Mouse (Mus musculus) brain, embryonic 14.5 days (tissue): ENCODE results near the gene Slc1a1. TPM values are rescaled to one million over a fixed set of nuclear protein-coding genes. Genes with fewer than 3 reads are reported as not detected.

Source experiments
- DNase-seq: peaks from one replicate; pipeline ENCODE4 v3.0.0-alpha.2; 2011; ENCODE audit warnings: low read depth
- CTCF ChIP-seq: fragments of 200-500 bp; IDR thresholded peaks from 2 replicates; pipeline ENCODE4 v1.5.1; 2012; ENCODE audit warnings: inconsistent platforms, mild to moderate bottlenecking, moderate library complexity, borderline replicate concordance; ENCODE audit not compliant: insufficient read depth, insufficient read length; ENCODE audit errors: extremely low read depth
- POLR2A ChIP-seq: fragments of 200-500 bp; IDR thresholded peaks from 2 replicates; pipeline ENCODE4 v1.6.1; 2012; ENCODE audit warnings: mild to moderate bottlenecking, inconsistent platforms, borderline replicate concordance; ENCODE audit not compliant: poor library complexity, insufficient read depth, insufficient read length, severe bottlenecking; ENCODE audit errors: extremely low read depth
- polyA plus RNA-seq: library from polyadenylated mRNA; depleted of rRNA; stranded (reverse); fragments of >200 nt; gene quantifications from 2 replicates; pipeline ENCODE4 v1.2.3, GENCODE M21; 2012; rRNA removed

Slc1a1 gene
- polyA plus RNA-seq, 1 experiment: 22.2 TPM

DNA sequence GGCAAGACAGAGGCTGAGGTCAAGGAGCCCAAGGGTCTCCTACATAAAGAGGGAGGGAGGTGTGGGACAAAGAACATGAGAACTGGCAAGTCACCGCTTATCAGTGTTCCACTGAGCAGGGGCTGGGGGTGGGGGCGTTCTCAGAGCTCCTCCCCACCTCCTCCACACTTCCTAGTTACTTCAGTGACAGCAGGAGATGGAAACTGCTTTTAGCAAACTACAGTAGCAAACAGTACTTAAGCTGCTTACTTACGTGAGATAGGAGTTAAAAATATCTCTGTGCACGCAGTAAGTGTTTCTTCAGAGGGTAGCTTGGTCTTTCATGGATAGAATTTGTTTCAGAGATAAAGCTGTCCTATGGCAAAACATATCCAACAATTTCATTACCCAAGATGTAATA is 92.5 kb downstream of the Slc1a1 start:
- TF ChIP-seq POLR2A (no peak), CTCF (no peak)
- DNase-seq: no peak

DNA sequence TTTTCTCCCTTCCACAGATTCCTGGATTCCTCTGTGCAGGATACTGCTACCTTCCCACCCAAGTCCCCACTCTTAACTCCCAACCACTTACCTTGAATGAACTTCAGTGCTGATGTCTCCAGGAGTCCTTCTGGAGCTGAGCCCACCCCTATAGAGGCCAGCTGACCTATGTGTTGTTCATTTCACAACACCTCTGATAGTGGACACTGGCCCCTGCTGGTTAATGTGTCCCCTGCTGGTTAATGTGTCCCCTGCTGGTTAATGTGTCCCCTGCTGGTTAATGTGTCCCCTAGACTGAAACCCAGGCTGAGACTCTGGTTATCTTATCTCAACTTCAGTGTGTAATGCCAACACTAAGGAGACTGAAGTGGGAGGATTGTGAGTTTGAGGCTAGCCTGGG is 94.2 kb downstream of the Slc1a1 start:
- TF ChIP-seq CTCF (no peak), POLR2A (no peak)
- DNase-seq: no peak

DNA sequence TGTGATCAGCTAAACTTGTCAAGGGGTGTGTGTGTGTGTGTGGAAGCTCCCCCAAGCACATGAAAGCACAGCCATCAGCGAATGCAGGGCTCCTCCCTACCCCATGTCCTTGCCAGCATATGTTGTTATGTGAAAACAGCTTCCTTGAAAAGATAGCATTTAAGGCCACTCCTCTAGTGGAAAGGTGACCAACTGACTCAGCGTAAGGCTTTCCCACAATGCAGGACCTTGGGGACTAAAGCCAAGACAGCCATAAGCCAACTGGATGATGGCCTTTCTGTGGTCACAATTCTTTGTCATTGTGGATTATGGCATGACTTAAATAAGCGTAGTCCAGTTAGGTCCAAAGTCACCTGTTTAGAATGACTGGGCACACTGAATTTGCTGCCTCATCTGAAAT is 100.0 kb downstream of the Slc1a1 start:
- no peak for DNase-seq
- no peak for TF ChIP-seq CTCF
- no peak for TF ChIP-seq POLR2A

GRCm38 (mm10) chr19:28940135-28940874 is 105.5 kb downstream of the Slc1a1 start:
- TF ChIP-seq CTCF (no peak), POLR2A (no peak)
- DNase-seq: peak; percentile 8

- TF ChIP-seq POLR2A: no peak
- no peak for TF ChIP-seq CTCF
- DNase-seq: no peak
Observed at GRCm38 (mm10) chr19:28941271-28941670, 106.4 kb downstream of the Slc1a1 start.

DNA sequence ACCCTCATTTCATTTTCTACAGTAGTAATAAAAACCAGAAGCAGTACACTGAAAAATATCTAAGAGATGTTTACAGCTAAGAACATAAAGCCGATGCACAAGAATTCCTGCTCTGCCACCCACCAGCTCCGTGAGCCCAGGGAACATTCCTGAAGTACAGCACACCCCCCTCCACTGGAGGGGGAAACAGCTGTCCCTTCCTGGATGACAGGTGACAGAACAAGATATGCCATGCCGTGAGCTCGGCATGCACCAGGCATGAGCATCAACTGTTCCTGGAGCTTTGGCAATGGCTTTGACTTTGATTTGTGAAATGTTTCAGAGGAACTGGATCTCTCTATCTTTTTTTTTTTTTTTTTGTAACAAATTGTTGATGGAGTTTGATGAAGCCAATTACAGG is 111.9 kb downstream of the Slc1a1 start:
- DNase-seq: peak; percentile 10

GRCm38 (mm10) chr19:28947311-28947710 is 112.5 kb downstream of the Slc1a1 start:
- no peak for TF ChIP-seq POLR2A
- TF ChIP-seq CTCF: no peak

More for the DNA sequence above, 111.9 kb downstream of the Slc1a1 start:
- TF ChIP-seq CTCF (no peak), POLR2A (no peak)

DNA sequence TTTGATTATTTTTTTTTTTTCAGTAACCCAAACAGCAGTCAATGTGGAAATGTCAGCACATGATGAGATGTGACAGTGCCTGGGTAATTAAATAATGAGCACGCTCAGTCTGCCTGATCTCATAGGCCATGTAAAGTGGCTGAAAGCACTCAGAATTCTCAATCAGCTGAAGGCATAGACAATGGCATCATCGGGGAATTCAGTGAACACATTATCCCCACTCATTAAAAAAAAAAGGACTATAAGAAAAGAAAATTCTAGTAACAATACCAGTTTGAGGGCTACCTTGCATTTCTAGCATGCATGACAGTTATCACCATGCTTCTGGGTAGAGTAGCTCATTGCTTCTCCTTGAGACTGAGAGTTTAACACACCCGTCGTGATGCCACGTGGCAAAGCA is 116.4 kb downstream of the Slc1a1 start:
- peak; percentile 38 for DNase-seq
- TF ChIP-seq POLR2A (no peak), CTCF (no peak)

More at GRCm38 (mm10) chr19:28947311-28947710, 112.5 kb downstream of the Slc1a1 start:
- no peak for DNase-seq

- DNase-seq: peak; percentile 51
- TF ChIP-seq CTCF (no peak), POLR2A (no peak)
Observed at GRCm38 (mm10) chr19:28963113-28963512, 128.3 kb downstream of the Slc1a1 start.

GRCm38 (mm10) chr19:28963513-28963841 is 128.6 kb downstream of the Slc1a1 start:
- TF ChIP-seq POLR2A (no peak), CTCF (no peak)
- peak; percentile 9 for DNase-seq

Other genes with a start within 250 kb of the Slc1a1 start
- gene Glis3, start 155.0 kb upstream of the Slc1a1 start, polyA plus RNA-seq: 1.2 and 3.1 TPM in 2 replicates
- gene Plpp6, start 128.9 kb downstream of the Slc1a1 start, polyA plus RNA-seq: 7.9 and 10.4 TPM in 2 replicates
- gene 4430402I18Rik, start 132.8 kb downstream of the Slc1a1 start, polyA plus RNA-seq: 0.74 and 0.90 TPM in 2 replicates
- 44.0 and 46.5 TPM in 2 replicates for gene Cdc37l1, start 155.3 kb downstream of the Slc1a1 start, polyA plus RNA-seq
- gene Ak3, start 212.9 kb downstream of the Slc1a1 start, polyA plus RNA-seq: 32.7 and 39.0 TPM in 2 replicates